Mouse (Mus musculus): ENCODE measurements at regions not wholly inside any gene's neighbourhood (a gene's known extent, or its start where the extent isn't known, plus 50 kb on each side); places are given as distances from the start of the nearest gene placed in this dataset.

DNA sequence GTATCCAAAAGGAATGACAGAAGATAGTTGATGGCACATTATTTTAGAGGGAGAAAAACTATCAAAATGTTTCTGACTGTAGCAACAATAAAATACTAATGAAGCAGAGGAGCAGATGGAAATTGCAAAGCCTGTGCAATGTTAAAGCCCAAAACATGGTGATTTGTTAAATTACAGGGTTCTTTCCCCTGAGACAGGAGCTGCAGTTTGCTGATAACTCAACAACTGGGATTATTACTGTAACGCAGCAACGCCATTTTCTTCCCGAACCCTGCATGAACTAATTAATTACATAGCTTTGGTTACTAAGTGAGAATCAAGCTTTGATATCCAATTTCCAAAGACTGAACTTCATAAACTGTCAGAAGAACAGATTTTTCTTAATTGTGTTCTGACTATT is 212.7 kb upstream of the Sptlc3 start:
- TF ChIP-seq CTCF (IDR thresholded peaks at IDR 0.05; ENCODE audit: low read depth) (no peak), EP300 (IDR thresholded peaks at IDR 0.05; ENCODE audit: low read depth) (no peak)

All from liver, postnatal 0 days (tissue).